Mouse (Mus musculus) lung, postnatal 0 days (tissue): ENCODE data around the gene Ttll11.

ENCODE experiments used
- CTCF ChIP-seq: IDR thresholded peaks from 2 replicates; pipeline ENCODE4 v1.5.1; 2016; ENCODE audit warnings: antibody characterized with exemption, mild to moderate bottlenecking
- EP300 ChIP-seq: IDR thresholded peaks from 2 replicates; pipeline ENCODE4 v1.6.1; 2016; ENCODE audit warnings: antibody characterized with exemption, mild to moderate bottlenecking, control low read depth

DNA sequence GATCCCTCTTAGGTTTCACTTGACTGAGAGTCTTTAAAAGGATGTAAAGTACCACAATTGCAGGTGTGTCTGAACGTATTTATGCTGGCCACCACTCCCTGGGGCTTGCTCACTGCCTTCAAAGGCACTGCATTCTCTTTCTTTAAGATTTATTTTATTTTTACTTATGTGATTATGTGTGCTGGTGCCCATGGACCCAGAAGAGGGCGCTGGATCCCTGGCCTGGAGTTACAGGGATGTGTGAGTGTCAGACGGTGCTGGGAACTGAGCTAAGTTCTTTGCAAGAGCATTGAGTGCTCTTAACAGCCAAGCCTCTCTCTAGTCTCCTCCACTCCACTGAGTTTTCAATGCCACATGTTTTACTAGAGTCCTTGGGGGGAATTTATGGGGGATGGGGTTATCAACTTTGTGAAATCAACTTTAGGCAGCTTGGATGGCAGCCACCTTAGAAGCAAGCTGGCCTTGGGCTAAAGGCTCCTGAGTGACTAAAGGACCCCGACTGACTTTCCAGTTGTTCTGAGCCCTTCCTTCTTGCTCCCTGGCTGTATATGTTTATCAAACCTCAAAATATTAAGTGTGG, 137.8 kb downstream of the Ttll11 start:
- TF ChIP-seq CTCF (peak; percentile 19; the same call in 1 of the 2 replicates), EP300 (no peak)
